Mouse (Mus musculus): Measurements from ENCODE around the gene Gm27021. TPM values are rescaled to one million over a fixed set of nuclear protein-coding genes. Genes with fewer than 3 reads are reported as not detected.

Gene Gm27021
- total and polyA plus RNA-seq, 3 experiments, result not detected

- Histone ChIP-seq H3K27ac (no peak overlapping the region), H3K9ac (ENCODE audit: low read depth, low read length) (no peak overlapping the region), H3K79me2 (replicated peaks; ENCODE audit: control insufficient read depth, insufficient read depth, low read length) (no peaks in the 10 kb centered on the region; the same call in 1 of the 2 replicates), H3K4me3 (no peak overlapping the region), H3K27me3 (ENCODE audit: control insufficient read depth, insufficient read depth, low read length) (no peaks in the 10 kb centered on the region), H3K4me1 (ENCODE audit: control insufficient read depth, insufficient read depth, low read length) (peaks cover 13% of the 10 kb centered on the region), H3K36me3 (ENCODE audit: control insufficient read depth, insufficient read depth, low read length) (peaks cover 2% of the 10 kb centered on the region; the same call in 1 of the 2 replicates)
- intact Hi-C loops (cut with DNase I), result no loop called here
- 83% methylated on average over 11 of the region's 11 CpGs for WGBS
- TF ChIP-seq POLR2A (IDR thresholded peaks at IDR 0.05; ENCODE audit: insufficient read depth, low read depth, low read length), result no peak
- TF ChIP-seq CTCF (IDR thresholded peaks at IDR 0.05), result no peak
- TF ChIP-seq EP300 (IDR thresholded peaks at IDR 0.05; ENCODE audit: insufficient read depth, low read depth, low read length), result no peak
- no peak for DNase-seq
Observed at GRCm38 (mm10) chr8:120559654-120560053, 108.2 kb downstream of the Gm27021 start.

Other genes with a start within 250 kb of the Gm27021 start
- gene Gins2, start 78.8 kb downstream of the Gm27021 start, total RNA-seq (2021), result 1 to 10 TPM; 1.1 to 1.5 TPM
- 1.3 and 1.4 TPM in 2 replicates for gene Gins2, start 78.8 kb downstream of the Gm27021 start, polyA plus RNA-seq (2012; rRNA removed)
- 1 to 10 TPM; 3.9 to 5.3 TPM for gene 1190005I06Rik, start 20.4 kb downstream of the Gm27021 start, total RNA-seq (2021)
- gene 1190005I06Rik, start 20.4 kb downstream of the Gm27021 start, polyA plus RNA-seq (2012; rRNA removed), result 3.0 and 6.0 TPM in 2 replicates
- 1,000 to 10,000 TPM; 4,113 to 4,965 TPM for gene Cox4i1, start 143 bp upstream of the Gm27021 start, total RNA-seq (2021)
- gene Cox4i1, start 143 bp upstream of the Gm27021 start, polyA plus RNA-seq (2012; rRNA removed), result 4,656 and 4,851 TPM in 2 replicates
- gene Emc8, start 494 bp upstream of the Gm27021 start, total RNA-seq (2021), result 10 to 100 TPM; 42.2 to 46.3 TPM
- gene Emc8, start 494 bp upstream of the Gm27021 start, polyA plus RNA-seq (2012; rRNA removed), result 34.1 and 36.9 TPM in 2 replicates
- 1 to 10 TPM; 3.6 to 3.8 TPM for gene Irf8, start 68.3 kb upstream of the Gm27021 start, total RNA-seq (2021)
- gene Irf8, start 68.3 kb upstream of the Gm27021 start, polyA plus RNA-seq (2012; rRNA removed), result 4.2 and 4.9 TPM in 2 replicates

Data from heart, adult 2 months (tissue).